Mouse (Mus musculus) forebrain, embryonic 16.5 days (tissue): ENCODE results near the gene Gm16867. TPM values are rescaled to one million over a fixed set of nuclear protein-coding genes. Genes with fewer than 3 reads are reported as not detected.
"Not testable (repeated sequence)": the region's sequence is repeated elsewhere in the genome, so short reads cannot be mapped to it uniquely, and the experiment has no call there.

ENCODE experiments used
- ATAC-seq: fragments of 200-750 bp; cut with Nextera tagmentation; 2 replicates; pipeline ENCODE4 v1.8.0; 2017; ENCODE audit warnings: mild to moderate bottlenecking, moderate library complexity
- H3K27ac ChIP-seq: fragments of 300-500 bp; sonication (generic); 2 replicates; pipeline ENCODE4 v1.5.1; 2014; ENCODE audit warnings: low read length, control low read depth
- H3K27me3 ChIP-seq: fragments of 300-500 bp; sonication (generic); replicated peaks from 2 replicates; pipeline ENCODE4 v1.6.1; 2014; ENCODE audit warnings: low read length; ENCODE audit not compliant: control insufficient read depth, insufficient read depth
- H3K36me3 ChIP-seq: fragments of 300-500 bp; sonication (generic); 2 replicates; pipeline ENCODE4 v1.6.1; 2014; ENCODE audit not compliant: control insufficient read depth, insufficient read depth
- H3K4me1 ChIP-seq: fragments of 300-500 bp; sonication (generic); replicated peaks from 2 replicates; pipeline ENCODE4 v1.6.1; 2014; ENCODE audit warnings: low read length; ENCODE audit not compliant: control insufficient read depth, insufficient read depth
- H3K4me2 ChIP-seq: fragments of 300-500 bp; sonication (generic); 2 replicates; pipeline ENCODE4 v1.6.1; 2014; ENCODE audit warnings: mild to moderate bottlenecking, low read length, control low read depth
- H3K4me3 ChIP-seq: fragments of 300-500 bp; sonication (generic); replicated peaks from 2 replicates; pipeline ENCODE4 v1.5.1; 2014; ENCODE audit warnings: mild to moderate bottlenecking, low read length, control low read depth
- H3K9ac ChIP-seq: fragments of 300-500 bp; sonication (generic); replicated peaks from 2 replicates; pipeline ENCODE4 v1.6.1; 2014; ENCODE audit warnings: low read depth, low read length, control low read depth
- H3K9me3 ChIP-seq: fragments of 300-500 bp; sonication (generic); 2 replicates; pipeline ENCODE4 v1.6.1; 2016; ENCODE audit warnings: low read length; ENCODE audit not compliant: control insufficient read depth
- WGBS: fragments of 180-500 bp; shearing (Covaris S2); extraction: QIAGEN DNeasy Blood & Tissue Kit; methylation state at CpG from one replicate; pipeline ENCODE4 v1.1.7; 2014; 5-methylcytosine and 5-hydroxymethylcytosine counted together
- polyA plus RNA-seq: library from polyadenylated mRNA; unstranded; fragments of >200 nt; fragmentation: Nextera tagmentation; extraction: Ambion mirVana; gene quantifications from 2 replicates; pipeline ENCODE4 v1.2.1, GENCODE M21; 2015

Gene Gm16867
- polyA plus RNA-seq: 0.09 TPM in 1 of 2 replicates, not detected in the other

- not testable (repeated sequence) for H3K36me3 ChIP-seq, H3K27ac ChIP-seq
These were observed at the start of gene Gm16867 for GRCm38 (mm10) chr14:69503174-69503573. TSS of gene Gm16867 (minus strand) at chr14:69503362.

DNA sequence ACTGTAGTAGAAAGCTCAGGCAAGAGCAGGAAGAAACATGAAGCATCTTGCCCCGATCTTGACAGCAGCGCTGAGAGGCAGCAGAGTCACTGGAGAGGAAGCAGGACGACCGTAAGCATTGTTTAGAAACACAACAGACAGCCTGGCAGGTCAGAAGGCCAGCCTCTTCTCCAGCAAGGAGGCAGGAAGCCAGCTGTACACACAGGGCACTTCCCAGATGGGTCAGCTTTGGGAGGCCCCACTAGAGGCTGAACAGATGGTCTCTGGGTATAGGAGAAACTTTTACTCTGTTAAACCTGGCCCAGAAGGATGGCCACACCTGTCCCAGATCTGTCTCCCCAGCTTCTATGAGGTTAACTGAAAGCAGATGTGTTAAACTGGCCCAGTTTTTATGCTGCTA, 44.1 kb upstream of the Gm16867 start:
- not testable (repeated sequence) for H3K9ac ChIP-seq, H3K4me3 ChIP-seq, H3K27me3 ChIP-seq, H3K27ac ChIP-seq, H3K4me2 ChIP-seq, H3K36me3 ChIP-seq, ATAC-seq, H3K4me1 ChIP-seq, H3K9me3 ChIP-seq
- no CpG with 5 or more reads among the region's 4 CpGs for WGBS

More at GRCm38 (mm10) chr14:69503174-69503573, at the start of gene Gm16867:
- H3K9me3 ChIP-seq, H3K9ac ChIP-seq, H3K4me3 ChIP-seq, H3K27me3 ChIP-seq, H3K4me1 ChIP-seq, H3K4me2 ChIP-seq: not testable (repeated sequence)
- WGBS: no CpG with 5 or more reads among the region's 29 CpGs
- ATAC-seq: peak; percentile 100

DNA sequence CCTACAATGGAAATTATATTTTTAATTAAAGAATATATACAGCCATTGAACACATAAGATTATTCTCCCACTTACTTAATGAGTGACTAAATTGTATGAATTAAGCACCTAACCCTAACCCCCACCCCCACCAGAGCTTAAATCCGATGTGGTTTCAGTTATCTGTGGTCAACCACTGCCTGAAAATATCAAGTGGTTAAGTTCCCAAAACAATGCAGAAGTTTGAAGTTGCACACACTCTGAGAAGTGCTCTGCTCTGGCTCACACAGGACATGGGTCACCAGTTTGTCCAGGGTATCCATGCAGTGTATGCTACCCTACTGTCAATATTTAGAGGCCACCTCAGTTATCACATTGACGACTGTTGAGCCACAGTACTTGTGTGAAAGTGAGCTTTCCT, 41.9 kb upstream of the Gm16867 start:
- not testable (repeated sequence) for H3K4me1 ChIP-seq, H3K9me3 ChIP-seq, H3K27me3 ChIP-seq, H3K27ac ChIP-seq, H3K4me3 ChIP-seq, H3K36me3 ChIP-seq, H3K9ac ChIP-seq, ATAC-seq, H3K4me2 ChIP-seq
- WGBS: no CpG with 5 or more reads among the region's 2 CpGs

DNA sequence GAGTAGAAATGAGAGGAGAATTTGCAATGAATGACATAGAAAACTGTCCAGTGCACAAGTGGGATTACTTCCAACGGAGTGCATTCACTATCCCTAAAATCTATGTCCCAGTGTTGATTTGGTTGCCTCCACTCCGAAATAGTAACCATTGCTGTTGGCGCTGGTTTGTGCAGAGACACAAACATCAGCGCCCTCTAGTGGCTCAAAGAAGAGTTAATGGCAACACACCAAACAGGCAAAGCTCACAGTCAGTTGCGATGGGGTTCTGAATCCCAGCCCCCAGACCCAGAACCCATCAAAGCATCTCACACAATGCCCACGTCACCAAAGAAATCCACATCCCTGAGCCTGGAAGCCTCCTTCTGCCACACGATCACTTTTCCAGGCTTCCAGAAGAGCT, 40.9 kb upstream of the Gm16867 start:
- H3K27me3 ChIP-seq, H3K36me3 ChIP-seq, H3K9me3 ChIP-seq, ATAC-seq, H3K27ac ChIP-seq, H3K4me2 ChIP-seq, H3K4me3 ChIP-seq, H3K4me1 ChIP-seq, H3K9ac ChIP-seq: not testable (repeated sequence)
- WGBS: no CpG with 5 or more reads among the region's 7 CpGs

- not testable (repeated sequence) for H3K4me3 ChIP-seq, H3K4me2 ChIP-seq, H3K36me3 ChIP-seq, H3K9me3 ChIP-seq, H3K9ac ChIP-seq, H3K4me1 ChIP-seq, H3K27me3 ChIP-seq, ATAC-seq, H3K27ac ChIP-seq
- no CpG with 5 or more reads among the region's 7 CpGs for WGBS
These were observed 39.5 kb upstream of the Gm16867 start for GRCm38 (mm10) chr14:69542695-69543094.

DNA sequence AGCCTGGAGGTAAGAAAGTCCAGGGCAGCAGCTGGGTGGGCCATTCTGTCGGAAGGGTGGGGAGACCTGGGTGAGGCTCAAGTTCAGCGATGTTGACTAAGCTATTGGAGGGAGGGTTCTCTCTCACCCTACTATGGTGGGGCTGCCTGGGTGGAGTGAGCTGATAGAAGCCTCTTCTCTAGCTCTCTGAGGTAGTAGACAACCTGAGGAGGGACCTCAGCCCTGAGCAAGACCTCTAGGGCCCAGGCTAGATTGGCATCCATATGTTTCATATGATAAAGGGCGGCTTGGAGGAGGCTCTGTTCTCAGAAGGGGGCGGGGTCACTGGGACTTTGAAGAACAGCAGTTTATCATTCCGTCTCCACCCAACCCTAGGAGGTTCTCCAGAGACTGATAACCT, 37.0 kb upstream of the Gm16867 start:
- ATAC-seq, H3K4me2 ChIP-seq, H3K4me1 ChIP-seq, H3K27ac ChIP-seq, H3K9me3 ChIP-seq, H3K27me3 ChIP-seq, H3K4me3 ChIP-seq, H3K9ac ChIP-seq, H3K36me3 ChIP-seq: not testable (repeated sequence)
- WGBS: no CpG with 5 or more reads among the region's 5 CpGs

GRCm38 (mm10) chr14:69536539-69536938, 33.4 kb upstream of the Gm16867 start:
- H3K27me3 ChIP-seq, H3K9ac ChIP-seq, H3K27ac ChIP-seq, H3K9me3 ChIP-seq, ATAC-seq, H3K4me3 ChIP-seq, H3K4me2 ChIP-seq, H3K4me1 ChIP-seq, H3K36me3 ChIP-seq: not testable (repeated sequence)
- no CpG with 5 or more reads among the region's 7 CpGs for WGBS

DNA sequence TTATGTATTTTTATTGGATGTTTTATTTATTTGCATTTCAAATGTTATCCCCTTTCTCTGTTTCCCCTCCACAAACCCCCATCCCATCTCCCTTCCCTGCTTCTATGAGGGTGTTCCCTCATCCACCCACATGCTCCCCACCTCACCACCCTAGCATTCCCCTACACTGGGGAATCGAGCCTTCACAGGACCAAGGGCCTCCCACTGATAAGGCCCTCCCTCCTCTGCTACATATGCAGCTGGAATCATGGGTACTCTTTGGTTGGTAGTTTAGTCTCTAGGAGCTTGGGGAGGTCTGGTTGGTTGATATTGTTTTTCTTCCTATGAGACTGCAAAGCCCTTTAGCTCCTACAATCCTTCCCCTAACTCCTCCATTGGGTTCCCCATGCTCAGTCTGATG, 23.0 kb upstream of the Gm16867 start:
- H3K4me3 ChIP-seq, H3K4me2 ChIP-seq, H3K9me3 ChIP-seq, H3K27me3 ChIP-seq, H3K9ac ChIP-seq, H3K4me1 ChIP-seq, H3K36me3 ChIP-seq, ATAC-seq, H3K27ac ChIP-seq: not testable (repeated sequence)
- WGBS: no CpG with 5 or more reads among the region's 1 CpGs

GRCm38 (mm10) chr14:69523001-69523400, 19.8 kb upstream of the Gm16867 start:
- no CpG with 5 or more reads among the region's 1 CpGs for WGBS
- ATAC-seq, H3K9me3 ChIP-seq: not testable (repeated sequence)

DNA sequence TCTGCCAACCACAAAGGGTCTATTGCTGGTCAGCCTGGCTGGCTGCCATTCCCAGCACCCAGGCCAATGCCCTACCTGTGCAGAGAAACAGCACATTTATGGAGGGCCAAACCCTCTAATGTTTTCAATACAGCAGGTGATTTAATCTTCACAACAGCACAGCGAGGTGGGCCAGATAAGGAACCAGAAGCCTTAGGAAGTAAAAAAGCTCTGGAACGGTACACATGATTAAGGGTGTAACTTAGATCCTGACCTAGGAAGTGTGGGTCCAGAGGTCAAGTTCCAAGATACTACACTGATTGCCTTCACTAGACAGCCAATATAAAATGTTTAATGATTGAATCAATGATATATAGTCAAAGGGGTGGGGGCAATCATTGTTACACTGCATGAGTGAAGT, 17.6 kb upstream of the Gm16867 start:
- no CpG with 5 or more reads among the region's 2 CpGs for WGBS
- not testable (repeated sequence) for H3K4me2 ChIP-seq, H3K9ac ChIP-seq, H3K27ac ChIP-seq, ATAC-seq, H3K4me3 ChIP-seq, H3K36me3 ChIP-seq, H3K27me3 ChIP-seq, H3K4me1 ChIP-seq, H3K9me3 ChIP-seq

More at GRCm38 (mm10) chr14:69523001-69523400, 19.8 kb upstream of the Gm16867 start:
- not testable (repeated sequence) for H3K9ac ChIP-seq, H3K27me3 ChIP-seq, H3K27ac ChIP-seq, H3K36me3 ChIP-seq, H3K4me1 ChIP-seq, H3K4me3 ChIP-seq, H3K4me2 ChIP-seq
